Mouse (Mus musculus) ES-CJ7 (cell line): Measurements from ENCODE around the gene Izumo1r.

Experiments used
- DNase-seq: peaks from one replicate; pipeline ENCODE4 v3.0.0; 2011; ENCODE audit warnings: low read depth, low spot score

The Izumo1r gene

DNA sequence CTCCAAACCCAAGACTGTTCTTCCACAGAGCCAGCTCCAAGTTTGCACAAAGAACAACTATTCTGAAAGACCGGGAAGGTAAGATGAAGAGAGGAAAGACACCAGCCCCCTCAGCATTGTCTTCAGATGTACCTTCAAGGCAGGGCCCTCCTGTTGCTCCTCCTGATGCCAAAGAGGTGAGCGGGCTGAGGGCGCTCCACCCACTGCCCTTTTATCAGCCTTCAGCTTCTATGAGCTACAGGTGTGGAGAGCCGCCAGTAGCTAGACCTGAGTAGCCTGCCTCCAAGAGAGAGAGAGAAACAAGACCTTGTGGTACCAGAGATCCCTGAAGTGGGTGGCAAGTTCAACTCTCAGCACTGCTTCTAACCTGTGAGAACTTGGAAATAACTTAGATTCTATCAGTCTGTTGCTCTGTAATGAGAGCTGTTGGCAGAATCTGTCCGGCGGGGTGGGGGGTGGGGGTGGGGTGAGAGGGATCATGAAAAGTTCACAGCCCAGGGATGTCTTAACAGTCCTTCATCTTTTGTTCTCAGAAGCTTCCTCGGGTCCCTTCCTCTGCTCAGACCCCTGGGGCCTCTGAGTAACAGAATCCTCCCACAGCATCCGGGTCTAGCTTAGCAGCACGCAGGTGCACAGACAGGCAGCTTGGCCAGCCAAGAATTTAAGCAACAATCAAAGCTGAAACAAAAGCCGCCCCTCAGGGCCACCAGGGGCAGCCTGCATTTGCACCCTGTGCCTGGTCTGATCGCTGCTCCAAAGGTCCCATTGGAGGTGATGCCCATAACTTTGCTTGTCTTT lies at the start of gene Izumo1r:
Gene Izumo1r (minus strand): TSS at position 369 of the 798 bp plus-strand sequence.
- DNase-seq, result peak; percentile 34

DNA sequence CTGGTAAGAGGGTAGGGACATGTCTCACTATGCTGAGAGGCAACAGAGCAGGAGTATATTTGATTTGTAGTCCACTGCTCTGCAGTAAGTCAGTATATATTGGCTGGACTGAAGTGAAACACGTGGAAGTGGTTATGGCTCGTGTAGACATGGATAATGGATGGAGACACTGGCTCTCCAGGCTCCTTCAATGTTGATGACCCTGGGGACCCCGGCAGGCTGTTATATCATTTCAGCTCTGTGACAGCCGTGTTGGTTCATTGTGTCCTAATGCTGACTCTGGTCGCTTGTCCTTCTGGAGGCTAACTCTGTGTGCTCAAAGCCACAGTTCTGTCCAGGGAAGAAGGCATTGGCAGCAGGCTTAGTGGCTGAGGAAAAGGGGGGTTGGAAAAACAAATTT lies 47.3 kb upstream of the Izumo1r start:
- no peak for DNase-seq

- DNase-seq, result no peak
These were observed 45.1 kb upstream of the Izumo1r start for GRCm38 (mm10) chr9:14948843-14949242.

GRCm38 (mm10) chr9:14946677-14947076 lies 42.9 kb upstream of the Izumo1r start:
- peak; percentile 7 for DNase-seq

GRCm38 (mm10) chr9:14945919-14946318 lies 42.2 kb upstream of the Izumo1r start:
- DNase-seq, result no peak

- DNase-seq, result no peak
These were observed 38.5 kb upstream of the Izumo1r start for GRCm38 (mm10) chr9:14942143-14942720.

DNA sequence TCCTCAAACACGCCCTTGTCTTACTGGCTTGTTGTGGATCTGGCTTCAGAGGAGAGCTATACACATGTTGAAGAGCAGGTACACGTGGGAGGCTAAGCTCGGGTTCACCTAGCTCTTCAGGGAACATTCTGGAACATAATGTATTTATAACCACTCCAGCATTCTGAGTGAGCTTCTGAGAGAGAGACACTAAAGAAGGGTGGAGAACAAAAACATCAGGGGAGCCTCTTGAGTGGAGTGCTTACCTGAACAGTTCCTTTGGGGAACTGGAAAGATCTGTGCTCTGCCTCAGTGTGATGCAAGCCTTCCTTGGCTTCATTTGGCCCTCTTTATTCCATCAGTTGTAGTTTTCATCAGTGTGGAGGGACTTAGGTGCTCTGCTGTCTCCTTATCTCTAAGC lies 35.9 kb upstream of the Izumo1r start:
- DNase-seq, result no peak

DNA sequence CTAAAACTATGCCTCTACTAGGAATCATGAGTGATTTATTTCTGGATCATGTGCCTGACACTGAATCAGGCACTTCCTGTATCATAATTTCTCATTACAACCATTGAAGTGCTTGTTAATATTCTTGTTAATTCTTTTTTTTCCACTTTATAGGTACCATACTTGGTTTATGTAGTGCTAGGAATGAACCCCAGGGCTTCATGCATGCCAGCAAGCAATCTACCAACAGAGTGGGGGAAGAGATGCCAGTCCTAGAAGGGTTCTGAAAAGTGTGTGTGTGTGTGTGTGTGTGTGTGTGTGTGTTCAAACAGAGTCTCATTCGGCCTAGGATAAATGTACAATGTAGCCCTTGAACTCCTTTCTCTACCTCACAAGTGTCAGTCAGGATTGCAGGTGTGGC lies 33.6 kb upstream of the Izumo1r start:
- no peak for DNase-seq

GRCm38 (mm10) chr9:14934851-14935250 lies 31.1 kb upstream of the Izumo1r start:
- DNase-seq, result peak; percentile 71

- no peak for DNase-seq
These were observed 28.2 kb upstream of the Izumo1r start for GRCm38 (mm10) chr9:14931943-14932342.

- DNase-seq, result no peak
These were observed 27.5 kb upstream of the Izumo1r start for GRCm38 (mm10) chr9:14931211-14931610.

DNA sequence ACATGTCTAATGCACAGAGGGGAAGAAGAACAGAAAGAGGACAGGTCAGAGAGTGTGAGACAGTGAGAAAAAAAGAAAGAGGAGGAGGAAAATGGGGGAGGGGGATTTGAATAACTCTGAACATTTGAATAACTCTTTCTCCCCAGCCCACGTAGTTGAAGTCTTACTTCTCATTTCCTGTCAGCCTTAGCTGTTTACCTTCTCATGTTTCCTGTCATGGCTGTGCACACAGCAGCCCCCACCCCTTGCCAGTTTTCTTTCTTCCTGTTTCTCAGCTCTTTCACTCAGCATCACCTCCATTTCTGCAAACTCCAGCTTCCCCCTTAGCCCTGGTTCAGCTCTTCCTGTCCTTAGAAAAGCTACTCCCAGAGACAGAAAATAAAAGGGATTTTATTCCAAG lies 22.8 kb upstream of the Izumo1r start:
- no peak for DNase-seq

DNA sequence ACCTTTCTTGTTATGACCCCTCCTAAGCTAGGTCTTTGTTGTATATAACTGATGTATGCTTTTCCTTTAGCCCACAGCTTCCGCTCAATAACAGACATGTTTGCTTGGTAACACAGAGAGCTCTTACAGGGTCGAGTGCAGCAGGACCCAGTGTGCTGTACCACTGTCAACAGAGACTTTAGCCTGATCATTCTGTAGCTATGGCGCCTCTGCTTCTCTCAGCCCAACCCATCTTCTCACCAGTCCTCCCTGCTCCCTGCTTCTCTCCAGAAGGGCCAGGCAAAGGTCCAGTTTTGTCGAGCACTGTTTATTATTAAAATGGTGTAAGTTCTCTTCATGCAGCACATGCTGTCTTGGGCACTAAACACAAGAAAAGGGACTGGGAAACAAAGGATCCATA lies 19.9 kb upstream of the Izumo1r start:
- DNase-seq, result no peak

GRCm38 (mm10) chr9:14921971-14922560 lies 18.3 kb upstream of the Izumo1r start:
- no peak for DNase-seq

- DNase-seq, result no peak
These were observed 17.5 kb upstream of the Izumo1r start for GRCm38 (mm10) chr9:14921254-14921653.

DNA sequence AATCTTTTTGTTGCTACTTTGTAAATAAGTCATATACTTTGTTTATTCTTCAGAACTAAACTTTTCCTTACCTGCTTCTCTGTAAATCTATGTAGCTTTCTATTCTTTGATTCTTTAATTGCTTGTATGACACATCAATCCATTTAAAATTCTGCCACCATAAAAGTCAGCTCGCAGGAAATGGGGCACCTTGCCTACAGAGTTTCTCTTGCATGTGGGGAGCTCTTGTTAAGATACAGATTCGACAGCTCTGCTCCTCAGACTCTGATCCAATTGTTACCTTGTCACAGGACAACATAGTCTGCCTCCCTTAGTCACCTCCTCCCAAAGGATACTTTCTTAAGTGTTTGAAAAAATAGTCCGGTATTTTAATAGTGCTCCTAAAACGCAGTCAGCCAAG lies 16.9 kb upstream of the Izumo1r start:
- no peak for DNase-seq

GRCm38 (mm10) chr9:14918825-14919668 lies 15.3 kb upstream of the Izumo1r start:
- no peak for DNase-seq

DNA sequence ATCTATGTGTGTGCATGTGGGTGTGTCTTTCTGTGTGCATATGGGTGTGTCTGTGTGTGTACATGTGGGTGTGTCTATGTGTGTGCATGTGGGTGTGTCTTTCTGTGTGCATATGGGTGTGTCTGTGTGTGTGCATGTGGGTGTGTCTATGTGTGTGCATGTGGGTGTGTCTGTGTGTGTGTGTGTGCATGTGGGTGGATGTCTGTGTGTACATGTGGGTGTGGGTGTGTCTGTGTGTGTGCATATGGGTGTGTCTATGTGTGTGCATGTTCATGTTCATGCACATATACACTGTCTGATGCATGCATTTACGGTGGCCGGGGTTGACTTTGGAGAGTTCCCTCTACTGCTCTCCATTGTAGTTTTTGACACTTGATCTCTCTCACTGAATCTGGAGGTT lies 13.9 kb upstream of the Izumo1r start:
- DNase-seq, result no peak

GRCm38 (mm10) chr9:14912037-14912436 lies 8.3 kb upstream of the Izumo1r start:
- DNase-seq, result no peak

DNA sequence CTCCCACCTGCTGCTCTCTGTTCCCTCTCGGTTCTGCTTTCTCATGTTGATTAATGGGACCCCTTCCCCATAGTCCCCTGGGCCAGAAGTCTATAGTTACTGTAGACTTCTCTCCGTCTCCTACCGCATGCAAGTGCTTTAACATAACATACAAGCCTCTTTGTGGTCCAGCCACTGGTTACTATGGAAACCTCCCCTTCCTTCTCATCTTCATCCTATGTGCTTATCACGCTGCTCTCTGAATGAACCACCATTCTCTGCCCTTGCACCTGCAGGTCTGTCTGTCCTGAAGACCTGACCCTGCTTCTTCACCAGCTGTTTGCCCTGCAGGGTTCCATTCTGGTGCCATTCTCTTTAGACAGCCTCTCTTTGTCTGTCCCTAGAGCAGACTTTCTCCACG lies 6.2 kb upstream of the Izumo1r start:
- DNase-seq, result no peak

DNA sequence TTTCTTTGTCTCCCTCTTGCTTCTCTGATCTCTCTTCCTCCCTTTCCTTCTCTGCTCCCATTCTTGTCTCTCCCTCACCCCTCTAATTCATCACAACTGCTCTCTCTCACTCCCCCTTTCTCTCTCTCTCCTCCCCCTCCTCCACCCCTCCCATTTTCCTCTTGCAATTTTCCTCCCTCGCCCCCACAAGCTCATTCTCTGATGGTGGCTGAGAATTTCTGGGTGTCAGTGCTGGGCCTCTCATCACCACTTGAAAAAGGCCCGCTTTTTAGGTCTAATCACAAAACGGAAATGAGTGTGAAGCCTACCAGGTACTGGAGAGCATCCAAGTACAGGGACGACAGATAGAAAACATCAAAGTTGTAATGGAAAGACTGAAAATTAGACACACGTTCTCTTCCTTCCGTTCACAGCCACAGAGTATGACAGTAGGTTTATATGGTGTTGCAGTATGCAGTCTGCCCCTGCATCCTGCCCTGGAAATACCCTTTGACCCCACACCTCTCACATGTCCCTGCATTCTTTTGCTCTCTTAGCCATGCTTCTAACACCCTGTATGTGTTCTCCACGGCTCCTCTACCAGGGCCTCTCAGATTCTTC lies 4.2 kb upstream of the Izumo1r start:
- no peak for DNase-seq

DNA sequence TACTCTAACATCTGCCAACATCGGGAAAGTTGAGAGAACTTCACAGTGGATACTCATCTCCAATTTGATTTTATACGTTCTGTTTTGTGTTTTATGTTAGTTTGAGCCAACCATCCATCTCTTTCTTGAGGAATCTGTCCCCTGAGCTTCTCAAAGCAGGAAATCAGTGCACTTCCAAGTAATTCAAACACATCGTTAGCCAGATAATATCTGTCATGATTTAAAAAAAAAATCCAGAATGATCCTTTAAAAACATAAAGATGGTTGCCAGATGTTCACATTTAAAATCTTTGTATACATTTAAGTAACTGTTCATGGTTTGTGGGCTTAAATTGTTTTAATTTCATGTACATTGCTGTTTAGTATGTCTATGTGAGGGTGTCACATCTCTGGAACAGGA lies 2.2 kb upstream of the Izumo1r start:
- no peak for DNase-seq
